Mouse (Mus musculus) gonadal fat pad, adult 2 months (tissue): ENCODE results near the gene Ifi47. TPM values are rescaled to one million over a fixed set of nuclear protein-coding genes. Genes with fewer than 3 reads are reported as not detected.
"Not testable (repeated sequence)": the region's sequence is repeated elsewhere in the genome, so short reads cannot be mapped to it uniquely, and the experiment has no call there.

Experiments used
- DNase-seq: peaks from one replicate; pipeline ENCODE4 v3.0.0-alpha.2; 2012; ENCODE audit warnings: low read depth
- polyA plus RNA-seq: library from polyadenylated mRNA; depleted of rRNA; stranded (reverse); fragments of >200 nt; gene quantifications from 2 replicates; pipeline ENCODE4 v1.2.3, GENCODE M21; 2012; rRNA removed

The Ifi47 gene
- 3.7 and 4.8 TPM in 2 replicates for polyA plus RNA-seq

GRCm38 (mm10) chr11:49076001-49076757 lies at the start of gene Ifi47:
Ifi47 (plus strand) TSS chr11:49076587.
- DNase-seq = not testable (repeated sequence)

DNA sequence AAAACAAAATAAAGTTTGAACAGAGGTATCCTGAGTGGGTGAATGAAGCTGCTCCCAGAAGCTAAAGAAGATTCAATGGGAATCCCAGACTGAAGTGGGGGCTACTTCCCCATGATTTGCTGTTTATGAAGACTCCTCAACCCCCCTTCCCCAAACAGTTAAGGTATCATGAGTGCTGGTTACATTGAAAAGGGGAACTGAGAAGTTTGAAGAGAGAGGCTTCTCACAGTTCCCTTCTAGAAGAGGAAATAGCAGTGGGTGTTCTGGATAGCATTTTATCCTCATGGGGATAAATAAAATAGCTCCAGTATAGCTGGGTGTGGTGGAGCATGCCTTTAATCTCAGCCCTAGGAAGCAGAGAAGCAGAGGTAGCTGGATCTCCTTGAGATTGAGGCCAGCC lies 26.3 kb upstream of the Ifi47 start:
- DNase-seq = not testable (repeated sequence)

DNA sequence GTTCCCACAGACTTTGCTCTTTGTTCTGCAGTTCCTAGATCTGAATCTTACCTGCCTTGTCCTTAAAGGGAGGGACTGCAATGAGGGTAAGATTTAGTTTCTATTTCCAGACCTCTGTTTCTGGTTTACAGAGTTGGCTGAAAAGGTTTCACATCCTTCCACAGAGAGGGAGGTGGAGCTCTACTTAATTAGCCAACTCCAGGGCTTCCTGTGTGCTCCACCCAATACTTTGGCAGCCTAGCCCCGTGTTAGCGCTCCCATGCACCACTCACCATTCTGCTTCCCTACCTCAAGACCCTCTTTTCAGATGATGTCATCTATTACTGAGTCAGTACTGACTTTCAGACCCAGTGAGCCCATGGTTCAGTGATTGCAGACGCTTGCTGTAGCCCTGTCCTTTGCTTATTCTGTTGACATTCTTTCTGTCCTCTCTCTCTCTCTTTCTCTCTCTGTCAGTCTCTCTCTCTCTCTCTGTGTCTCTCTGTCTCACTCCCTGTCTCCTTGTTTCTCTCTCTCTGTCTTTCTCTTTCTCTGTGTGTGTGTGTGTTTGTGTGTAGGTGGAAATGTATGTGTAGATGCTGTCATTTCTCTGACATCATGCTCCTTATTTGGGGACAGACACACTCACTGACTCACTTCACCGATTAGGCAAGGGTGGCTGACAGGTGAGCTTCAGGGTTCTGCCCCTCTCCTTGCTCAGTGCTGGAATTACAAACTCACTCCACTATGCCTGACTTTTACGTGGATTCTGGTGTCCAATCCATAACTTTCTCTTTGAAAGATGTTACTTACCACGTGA lies 25.1 kb upstream of the Ifi47 start, which contains the start of gene 9930111J21Rik2:
Gene 9930111J21Rik2, minus strand, starts transcription at position 150 of the 799 bp plus-strand sequence.
- DNase-seq = not testable (repeated sequence)

DNA sequence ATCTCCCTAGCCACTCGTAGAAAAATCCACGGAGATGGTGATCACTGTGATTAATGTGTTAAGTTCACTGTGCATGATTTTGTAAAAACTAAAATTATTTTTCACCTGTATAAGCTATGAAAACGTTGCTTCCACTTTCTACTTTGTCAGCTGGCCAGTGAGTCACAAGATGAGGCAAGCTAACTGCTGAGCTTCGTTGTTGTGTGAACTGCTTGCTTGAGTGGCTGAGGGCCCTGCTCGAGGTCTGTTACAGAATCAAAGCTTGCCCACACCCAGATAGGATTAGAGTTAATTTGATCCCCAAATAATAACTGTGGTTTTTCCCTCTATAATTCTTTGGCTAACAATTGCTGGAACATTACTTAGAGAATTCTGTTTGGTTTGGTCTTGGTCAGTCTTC lies 24.5 kb upstream of the Ifi47 start:
- not testable (repeated sequence) for DNase-seq

GRCm38 (mm10) chr11:49060061-49060460 lies 16.3 kb upstream of the Ifi47 start:
- DNase-seq = not testable (repeated sequence)

DNA sequence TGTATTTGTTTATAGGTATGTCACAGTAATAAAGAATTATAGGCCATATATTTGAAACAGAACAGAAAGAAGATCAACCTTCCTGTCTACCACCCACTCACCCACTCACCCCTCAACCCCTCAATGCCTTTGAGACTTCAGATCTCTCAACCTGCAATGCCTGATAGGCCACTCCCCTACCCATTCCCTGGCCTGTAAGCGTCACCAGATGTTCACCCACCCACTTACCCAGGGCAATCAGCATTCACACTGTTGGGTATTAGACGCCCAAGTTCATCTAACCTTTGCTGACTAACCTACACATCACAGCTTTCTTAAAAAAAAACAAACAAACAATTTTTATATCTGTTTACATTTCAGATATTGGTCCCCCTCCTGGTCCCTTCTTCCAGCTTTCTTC lies 14.5 kb upstream of the Ifi47 start:
- not testable (repeated sequence) for DNase-seq

DNA sequence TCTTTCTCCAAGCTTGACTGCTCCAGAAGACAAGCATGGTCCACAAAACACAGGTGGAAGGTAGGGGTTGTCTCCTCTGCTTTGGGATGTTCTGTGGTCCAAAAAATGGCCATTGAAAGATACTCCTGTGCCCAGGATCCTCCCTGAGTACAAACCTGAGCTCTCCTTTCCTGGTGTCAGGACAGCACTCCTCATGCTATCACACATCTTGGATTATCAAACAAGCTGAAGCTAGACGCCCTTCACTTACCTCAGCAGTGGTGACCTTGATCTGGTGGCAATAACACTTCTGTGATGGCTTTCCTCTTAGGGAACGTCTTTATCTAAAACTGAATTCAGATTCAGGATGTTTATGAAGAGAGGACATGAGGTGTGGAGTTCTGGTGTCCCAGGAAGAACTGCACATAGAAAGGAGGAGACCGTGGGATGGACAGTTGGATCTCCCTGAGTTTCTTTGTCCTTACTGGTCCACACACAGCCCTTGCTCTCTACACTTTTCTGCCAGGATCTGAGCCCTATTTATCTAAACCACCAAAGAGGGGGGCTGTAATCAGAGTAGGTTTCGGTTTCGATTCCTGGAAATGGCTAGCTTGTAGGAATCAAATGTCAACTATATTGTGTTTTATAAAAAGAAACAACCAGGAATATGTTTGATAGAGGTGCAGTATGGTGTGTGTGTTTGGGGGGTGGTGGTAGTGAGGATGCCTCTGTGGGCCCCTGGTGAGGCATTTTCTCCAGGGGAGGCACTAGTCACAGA lies 12.5 kb upstream of the Ifi47 start, which contains the start of gene Tgtp2:
Gene Tgtp2, minus strand, starts transcription at position 494 of the 757 bp plus-strand sequence.
- not testable (repeated sequence) for DNase-seq

DNA sequence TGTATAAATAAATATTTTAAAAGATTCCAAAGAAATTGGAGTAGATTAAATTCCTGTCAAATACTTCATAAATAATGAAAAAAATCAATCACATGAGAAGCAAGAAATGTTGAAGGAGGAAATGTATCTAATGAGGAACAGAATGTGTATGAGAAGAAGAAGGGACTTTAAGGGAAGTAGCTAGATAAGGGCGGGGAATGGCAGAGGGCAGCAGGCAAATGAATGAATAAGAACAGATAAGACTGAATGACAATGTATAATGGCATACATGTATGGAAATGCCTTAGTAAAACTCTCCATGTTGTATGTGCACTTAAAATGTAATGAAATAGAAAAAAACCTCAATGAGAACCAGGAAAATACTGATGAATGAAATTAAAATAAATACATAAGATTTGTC lies 8.0 kb upstream of the Ifi47 start:
- no peak for DNase-seq

GRCm38 (mm10) chr11:49077012-49077411 lies 625 bp downstream of the Ifi47 start:
- no peak for DNase-seq

GRCm38 (mm10) chr11:49078719-49079118 lies 2.3 kb downstream of the Ifi47 start:
- DNase-seq = no peak

DNA sequence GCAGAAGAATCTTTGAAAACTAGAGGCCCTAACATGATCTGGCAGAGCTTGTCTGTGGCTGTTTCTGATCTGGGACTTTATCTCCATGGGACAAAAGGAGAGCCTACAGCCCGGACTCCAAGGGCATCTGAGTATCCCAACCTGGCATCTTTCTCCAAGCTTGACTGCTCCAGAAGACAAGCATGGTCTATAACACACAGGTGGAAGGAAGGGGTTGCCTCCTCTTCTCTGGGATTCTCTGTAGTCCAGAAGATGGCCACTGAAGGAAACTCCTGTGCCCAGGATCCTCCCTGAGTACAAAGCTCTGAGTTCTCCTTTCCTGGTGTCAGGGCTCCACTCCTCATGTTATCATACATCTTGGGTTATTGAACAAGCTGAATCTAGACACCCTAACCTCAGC lies 4.2 kb downstream of the Ifi47 start:
- DNase-seq = no peak

GRCm38 (mm10) chr11:49081356-49081755 lies 5.0 kb downstream of the Ifi47 start:
- no peak for DNase-seq

DNA sequence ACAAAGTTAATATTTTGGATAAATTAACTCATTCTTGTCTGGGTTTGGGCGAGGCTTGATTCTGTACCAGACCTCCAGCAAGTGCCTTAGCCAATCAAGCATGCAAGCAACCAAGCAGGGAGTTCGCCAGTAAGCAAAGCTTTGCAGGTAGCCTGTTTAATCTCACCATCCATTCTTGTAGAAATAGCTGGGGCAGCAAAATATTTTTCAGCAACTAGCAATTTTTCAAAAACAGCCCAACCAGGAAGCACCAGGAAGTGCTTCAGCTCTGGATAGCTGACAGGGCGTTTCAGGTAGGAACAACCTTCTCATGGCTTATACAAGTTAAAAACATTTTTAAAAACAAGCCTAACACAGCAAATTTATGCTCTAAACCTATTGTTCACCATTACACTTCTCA lies 5.5 kb downstream of the Ifi47 start:
- no peak for DNase-seq

GRCm38 (mm10) chr11:49083146-49083545 lies 6.8 kb downstream of the Ifi47 start:
- DNase-seq = no peak

GRCm38 (mm10) chr11:49083808-49084207 lies 7.4 kb downstream of the Ifi47 start:
- no peak for DNase-seq

GRCm38 (mm10) chr11:49084385-49084784 lies 8.0 kb downstream of the Ifi47 start:
- no peak for DNase-seq

DNA sequence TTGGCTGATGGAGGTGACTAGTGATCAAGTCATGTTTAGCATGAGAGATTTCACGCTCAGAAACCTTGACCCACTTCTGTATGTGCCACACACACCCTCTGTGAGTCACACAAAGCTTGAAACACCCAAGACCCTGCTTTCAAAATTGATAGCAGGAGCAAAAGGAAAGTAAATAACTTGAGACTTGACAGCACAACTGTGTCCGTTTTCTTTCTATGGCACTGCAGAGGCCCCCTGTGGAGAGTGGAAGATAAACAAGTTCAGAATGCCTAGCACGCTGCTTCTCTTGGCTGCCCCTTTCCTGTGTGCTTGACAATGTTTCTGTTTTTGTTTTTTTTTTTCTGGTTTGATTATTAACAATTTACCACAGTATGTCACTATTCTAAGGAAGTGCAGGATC lies 8.5 kb downstream of the Ifi47 start:
- DNase-seq = no peak

- DNase-seq = no peak
Measured at GRCm38 (mm10) chr11:49086858-49087361, 10.5 kb downstream of the Ifi47 start.

GRCm38 (mm10) chr11:49087830-49088616 lies 11.6 kb downstream of the Ifi47 start:
- no peak for DNase-seq

- no peak for DNase-seq
Measured at GRCm38 (mm10) chr11:49088990-49089652, 12.7 kb downstream of the Ifi47 start.
